8 mouse cellular contexts compared by ENCODE assay signal in the genomic region with DNA sequence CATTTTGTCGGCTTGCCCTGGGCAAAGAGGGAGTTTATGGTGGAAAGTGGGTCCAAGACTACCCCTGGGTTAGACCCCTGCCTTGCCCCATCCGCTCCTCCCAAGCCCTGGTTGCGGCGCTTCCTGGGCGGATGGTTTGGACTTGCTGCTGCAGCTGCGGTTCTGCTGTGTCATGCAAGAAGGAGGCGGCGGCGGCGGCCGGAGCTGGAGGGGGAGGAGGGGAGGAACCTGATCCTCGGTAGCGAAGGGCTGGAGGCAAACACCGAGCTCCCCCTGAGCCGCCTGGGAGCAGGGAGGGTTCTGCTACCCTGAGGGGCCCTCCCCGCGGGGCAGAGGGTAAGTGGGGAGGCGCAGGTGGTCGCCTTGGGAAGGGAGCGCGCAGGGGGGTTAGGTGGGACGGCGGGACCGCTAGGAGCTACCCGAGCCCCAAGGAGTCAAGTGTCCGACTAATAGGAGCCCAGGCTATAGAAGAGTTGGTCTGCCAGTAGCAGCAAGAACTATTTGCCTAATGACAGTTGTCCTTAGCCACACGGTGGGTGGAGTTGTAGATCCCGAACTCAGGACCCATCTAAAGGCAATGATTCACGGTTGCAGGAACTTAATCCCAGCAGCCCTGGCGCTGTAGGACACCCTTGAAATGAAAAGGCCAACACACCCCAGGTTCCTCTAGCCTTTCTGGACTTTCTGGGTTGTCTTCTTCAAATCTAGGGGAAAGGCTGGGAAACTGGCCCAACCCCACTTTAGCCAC.
DNase-seq lines count a peak whose midpoint lies in the region; ATAC-seq and TF ChIP-seq lines count a peak whose summit lies in the region.

No protein-coding gene starts in this region.

- WGBS in intestine, embryonic 16.5 days = 1% methylated on average over 30 of the region's 30 CpGs
- 2% methylated on average over 30 of the region's 30 CpGs for WGBS in limb, embryonic 14.5 days
- WGBS in midbrain, embryonic 13.5 days = under 1% methylated on average over 30 of the region's 30 CpGs

- peak overlapping the region; percentile 69 for H3K4me2 ChIP-seq in intestine, embryonic 16.5 days (ENCODE audit: low read depth, low read length)
- peak overlapping the region; percentile 58 for H3K4me2 ChIP-seq in limb, embryonic 14.5 days (replicated peaks; ENCODE audit: low read depth, low read length, severe bottlenecking)
- H3K4me2 ChIP-seq in midbrain, embryonic 13.5 days (replicated peaks) = peak overlapping the region; percentile 66

- peak; percentile 78 for DNase-seq in CD4-positive, CD25-positive, alpha-beta regulatory T cell, adult 2 months (ENCODE audit: low read depth, low spot score)
- peak; percentile 74 for DNase-seq in embryo, embryonic 9.5 days (ENCODE audit: extremely low spot score)
- DNase-seq in limb, embryonic 14.5 days (ENCODE audit: low spot score) = peak; percentile 20
- peak; percentile 42 to 44 for DNase-seq in spleen, postnatal 36 days (ENCODE audit: low spot score in 2 of 2)

- peaks cover 44% of the 10 kb centered on the region for H3K27me3 ChIP-seq in intestine, embryonic 16.5 days (replicated peaks; ENCODE audit: control insufficient read depth, insufficient read depth, low read length)
- peaks cover 74% of the 10 kb centered on the region for H3K27me3 ChIP-seq in limb, embryonic 14.5 days (ENCODE audit: control insufficient read depth, insufficient read depth, low read length)
- H3K27me3 ChIP-seq in midbrain, embryonic 13.5 days = peaks cover 57% of the 10 kb centered on the region

- H3K4me1 ChIP-seq in intestine, embryonic 16.5 days (ENCODE audit: control insufficient read depth, insufficient read depth, low read length) = peaks cover 13% of the 10 kb centered on the region
- H3K4me1 ChIP-seq in limb, embryonic 14.5 days (ENCODE audit: control insufficient read depth, insufficient read depth, low read length) = peaks cover 21% of the 10 kb centered on the region
- peaks cover 45% of the 10 kb centered on the region for H3K4me1 ChIP-seq in midbrain, embryonic 13.5 days (replicated peaks)

- H3K27ac ChIP-seq in intestine, embryonic 16.5 days (ENCODE audit: low read length) = no peak overlapping the region
- no peak overlapping the region for H3K27ac ChIP-seq in limb, embryonic 14.5 days (replicated peaks; ENCODE audit: low read depth, low read length)
- H3K27ac ChIP-seq in midbrain, embryonic 13.5 days = no peak overlapping the region

- H3K4me3 ChIP-seq in intestine, embryonic 16.5 days (ENCODE audit: low read length) = peak overlapping the region; percentile 43
- peak overlapping the region; percentile 35 for H3K4me3 ChIP-seq in limb, embryonic 14.5 days (replicated peaks; ENCODE audit: low read length)
- H3K4me3 ChIP-seq in midbrain, embryonic 13.5 days (replicated peaks) = peak overlapping the region; percentile 40

- no peaks in the 10 kb centered on the region for H3K9me3 ChIP-seq in intestine, embryonic 16.5 days (ENCODE audit: control insufficient read depth, low read length)
- no peaks in the 10 kb centered on the region for H3K9me3 ChIP-seq in limb, embryonic 14.5 days (ENCODE audit: control insufficient read depth, low read length)
- H3K9me3 ChIP-seq in midbrain, embryonic 13.5 days = no peaks in the 10 kb centered on the region

- no peaks in the 10 kb centered on the region for H3K36me3 ChIP-seq in intestine, embryonic 16.5 days (ENCODE audit: control insufficient read depth, insufficient read depth, low read length)
- H3K36me3 ChIP-seq in limb, embryonic 14.5 days (ENCODE audit: control insufficient read depth, insufficient read depth, low read length) = no peaks in the 10 kb centered on the region
- H3K36me3 ChIP-seq in midbrain, embryonic 13.5 days = no peaks in the 10 kb centered on the region

- TF ChIP-seq POLR2A in limb, embryonic 14.5 days (IDR thresholded peaks at IDR 0.05; ENCODE audit: borderline replicate concordance, extremely low read depth, insufficient read depth, insufficient read length) = no peak

- peak overlapping the region; percentile 44 for H3K9ac ChIP-seq in intestine, embryonic 16.5 days (ENCODE audit: low read depth, low read length)
- H3K9ac ChIP-seq in limb, embryonic 14.5 days (ENCODE audit: low read depth, low read length, severe bottlenecking) = no peak overlapping the region
- H3K9ac ChIP-seq in midbrain, embryonic 13.5 days (replicated peaks) = peak overlapping the region; percentile 57

- no peak for ATAC-seq in CD4-positive, CD25-positive, alpha-beta regulatory T cell, adult 4 months
- ATAC-seq in granulocyte monocyte progenitor cell, adult 5-6 weeks (replicated peaks; ENCODE audit: poor library complexity, severe bottlenecking) = peak; percentile 48
- ATAC-seq in intestine, embryonic 16.5 days = no peak
- ATAC-seq in limb, embryonic 14.5 days (ENCODE audit: low FRiP score, low read depth) = peak; percentile 43
- peak; percentile 10 for ATAC-seq in midbrain, embryonic 13.5 days

Comparison
In these comparisons a context has a peak if more than half of its experiments do, and no peak if none do; other contexts are left out.
1. DNase-seq: peak in every context shown above with its lines; median percentile 78 in CD4-positive, CD25-positive, alpha-beta regulatory T cell, adult 2 months; 74 in embryo, embryonic 9.5 days; 43 in spleen, postnatal 36 days; 20 in limb, embryonic 14.5 days.
2. ATAC-seq: peak in granulocyte monocyte progenitor cell, adult 5-6 weeks (single experiment), limb, embryonic 14.5 days (single experiment) and midbrain, embryonic 13.5 days (single experiment); none in CD4-positive, CD25-positive, alpha-beta regulatory T cell, adult 4 months (single experiment) and intestine, embryonic 16.5 days (single experiment).
3. Peak in every context shown above with its lines, with median percentiles within 50 percentile points of each other: H3K4me2 ChIP-seq and H3K4me3 ChIP-seq.